Mouse (Mus musculus) small intestine, adult 10 weeks (tissue): ENCODE results near the gene Nol7. TPM values are rescaled to one million over a fixed set of nuclear protein-coding genes. Genes with fewer than 3 reads are reported as not detected.

ENCODE experiments used
- polyA plus RNA-seq: library from polyadenylated mRNA; stranded (reverse); fragments of 350-450 nt; fragmentation: Illumina TruSeq; extraction: RNeasy Lipid Tissue Mini Kit (QIAGEN cat#74804); gene quantifications from one replicate; pipeline ENCODE4 v1.2.3, GENCODE M21; 2014; ENCODE audit warnings: low replicate concordance

Gene Nol7
- 338 TPM for polyA plus RNA-seq

GRCm38 (mm10) chr13:43398297-43399080 lies at the start of gene Nol7:
Nol7 (plus strand) TSS chr13:43398390.

DNA sequence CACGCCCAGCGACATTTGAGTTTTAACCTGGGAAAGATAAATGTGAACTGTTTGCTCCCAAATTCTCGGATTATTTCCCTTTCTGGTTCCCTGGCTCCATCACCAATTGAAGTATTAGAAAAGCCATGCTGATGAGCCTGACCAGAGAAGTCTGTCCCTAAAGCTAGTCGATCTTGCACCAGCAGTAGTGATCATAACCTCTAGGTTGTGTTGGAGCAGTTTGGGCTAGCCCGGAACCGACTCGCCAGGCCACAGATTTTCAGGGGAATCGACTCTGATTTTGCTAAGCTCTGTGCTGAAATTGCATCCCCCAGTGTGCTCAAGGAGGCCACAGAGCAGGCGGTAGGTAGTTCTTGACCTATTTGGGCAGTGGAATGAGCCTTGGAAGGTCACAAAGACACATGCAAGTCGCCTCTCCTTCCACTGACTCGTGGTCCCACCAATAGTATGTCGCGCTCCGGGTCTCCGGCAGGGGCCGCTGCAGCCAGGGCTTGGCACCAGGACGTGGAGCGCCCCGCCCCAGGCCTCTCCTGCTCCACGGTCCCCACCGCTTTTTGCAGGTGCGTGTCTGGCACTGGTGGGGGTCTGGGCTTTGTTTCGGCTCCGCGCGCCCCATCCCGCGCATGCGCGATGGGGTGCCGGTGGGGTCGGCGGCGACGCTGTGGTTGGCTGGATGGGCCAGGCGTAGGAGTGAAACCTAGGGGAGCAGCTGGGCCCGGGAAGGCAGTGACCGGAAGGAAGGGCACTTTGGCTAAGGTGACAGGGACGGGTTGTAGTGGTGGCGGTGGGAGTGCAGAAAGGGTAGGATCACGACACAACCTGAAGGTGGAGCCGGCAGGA lies 33.0 kb upstream of the Nol7 start, which contains the start of gene Sirt5:
Gene Sirt5, plus strand, starts transcription at position 512 of the 840 bp plus-strand sequence.

Other genes with a start within 250 kb of the Nol7 start
- gene Tbc1d7, start 226.9 kb upstream of the Nol7 start, polyA plus RNA-seq: 2.2 TPM
- 2.8 TPM for gene Gfod1, start 94.2 kb upstream of the Nol7 start, polyA plus RNA-seq
- 5.6 TPM for gene Sirt5, start 32.9 kb upstream of the Nol7 start, polyA plus RNA-seq
- 93.3 TPM for gene Ranbp9, start 82.9 kb downstream of the Nol7 start, polyA plus RNA-seq
- 72.3 TPM for gene Mcur1, start 161.8 kb downstream of the Nol7 start, polyA plus RNA-seq
- not detected for gene Rnf182, start 217.3 kb downstream of the Nol7 start, polyA plus RNA-seq